Mouse (Mus musculus): ENCODE measurements around the gene Adgrb3. TPM values are rescaled to one million over a fixed set of nuclear protein-coding genes. Genes with fewer than 3 reads are reported as not detected.

The Adgrb3 gene
- total and polyA plus RNA-seq, 3 experiments, result 0.24 to 1.2 (median 1.0) TPM

- no peak for DNase-seq
Observed at GRCm38 (mm10) chr1:25250562-25250961, 578.9 kb downstream of the Adgrb3 start.

GRCm38 (mm10) chr1:25242436-25242835, 587.1 kb downstream of the Adgrb3 start:
- DNase-seq, result no peak

- no peak for DNase-seq
Observed at GRCm38 (mm10) chr1:25229245-25229750, 600.2 kb downstream of the Adgrb3 start.

GRCm38 (mm10) chr1:25228381-25229244, 600.9 kb downstream of the Adgrb3 start:
- DNase-seq, result peak; percentile 52

GRCm38 (mm10) chr1:25227880-25228279, 601.6 kb downstream of the Adgrb3 start:
- DNase-seq, result no peak

- DNase-seq, result no peak
Observed at GRCm38 (mm10) chr1:25204636-25205035, 624.9 kb downstream of the Adgrb3 start.

GRCm38 (mm10) chr1:25199392-25199791, 630.1 kb downstream of the Adgrb3 start:
- DNase-seq, result no peak

- DNase-seq, result no peak
Observed at GRCm38 (mm10) chr1:25191986-25192385, 637.5 kb downstream of the Adgrb3 start.

- DNase-seq, result no peak
Observed at GRCm38 (mm10) chr1:25189261-25189660, 640.2 kb downstream of the Adgrb3 start.

- no peak for DNase-seq
Observed at GRCm38 (mm10) chr1:25185909-25186308, 643.6 kb downstream of the Adgrb3 start.

- DNase-seq, result no peak
Observed at GRCm38 (mm10) chr1:25181881-25182280, 647.6 kb downstream of the Adgrb3 start.

- no peak for DNase-seq
Observed at GRCm38 (mm10) chr1:25180615-25181014, 648.9 kb downstream of the Adgrb3 start.

GRCm38 (mm10) chr1:25179860-25180582, 649.5 kb downstream of the Adgrb3 start:
- no peak for DNase-seq

GRCm38 (mm10) chr1:25178347-25179130, 651.0 kb downstream of the Adgrb3 start:
- no peak for DNase-seq

- no peak for DNase-seq
Observed at GRCm38 (mm10) chr1:25167120-25167519, 662.4 kb downstream of the Adgrb3 start.

GRCm38 (mm10) chr1:25166036-25166796, 663.3 kb downstream of the Adgrb3 start:
- no peak for DNase-seq

GRCm38 (mm10) chr1:25163561-25163960, 665.9 kb downstream of the Adgrb3 start:
- no peak for DNase-seq

- DNase-seq, result no peak
Observed at GRCm38 (mm10) chr1:25146206-25146605, 683.3 kb downstream of the Adgrb3 start.

- no peak for DNase-seq
Observed at GRCm38 (mm10) chr1:25132150-25132824, 697.2 kb downstream of the Adgrb3 start.

GRCm38 (mm10) chr1:25115512-25115911, 714.0 kb downstream of the Adgrb3 start:
- DNase-seq, result no peak

Data from adrenal gland, adult 2 months (tissue).